Mouse (Mus musculus): ENCODE results near the gene 4930595M18Rik. TPM values are rescaled to one million over a fixed set of nuclear protein-coding genes. Genes with fewer than 3 reads are reported as not detected.

The 4930595M18Rik gene
- total RNA-seq (2021) (not detected), polyA plus RNA-seq (2012; rRNA removed) (not detected in 2 replicates)
- long read RNA-seq: 0 reads

GRCm38 (mm10) chrX:81458021-81458420, at the start of gene 4930595M18Rik:
Gene 4930595M18Rik (minus strand): TSS chrX:81458121.
- Histone ChIP-seq H3K27ac (no peak within 1 kb of the TSS), H3K4me3 (no peak within 1 kb of the TSS), H3K36me3 (ENCODE audit: control insufficient read depth, insufficient read depth, low read length) (no peaks in the 10 kb centered on the region), H3K27me3 (ENCODE audit: control insufficient read depth, insufficient read depth, low read length) (no peaks in the 10 kb centered on the region), H3K79me2 (replicated peaks; ENCODE audit: control insufficient read depth, insufficient read depth, low read length) (no peaks in the 10 kb centered on the region), H3K4me1 (ENCODE audit: control insufficient read depth, insufficient read depth, low read length) (no peaks in the 10 kb centered on the region), H3K9ac (ENCODE audit: low read depth, low read length) (no peak within 1 kb of the TSS)
- intact Hi-C loops (cut with DNase I): no loop called here
- TF ChIP-seq POLR2A (IDR thresholded peaks at IDR 0.05; ENCODE audit: insufficient read depth, low read depth, low read length) (no peak), CTCF (IDR thresholded peaks at IDR 0.05) (no peak), EP300 (IDR thresholded peaks at IDR 0.05; ENCODE audit: insufficient read depth, low read depth, low read length) (no peak)
- 78% methylated on average over 6 of the region's 6 CpGs for WGBS
- no peak for DNase-seq

- intact Hi-C loops (cut with DNase I): no loop called here
- H3K4me3 ChIP-seq: no peak overlapping the region
- no peak for DNase-seq
- no peaks in the 10 kb centered on the region for H3K36me3 ChIP-seq (ENCODE audit: control insufficient read depth, insufficient read depth, low read length)
- H3K79me2 ChIP-seq (replicated peaks; ENCODE audit: control insufficient read depth, insufficient read depth, low read length): no peaks in the 10 kb centered on the region
- H3K4me1 ChIP-seq (ENCODE audit: control insufficient read depth, insufficient read depth, low read length): no peaks in the 10 kb centered on the region
- no peaks in the 10 kb centered on the region for H3K27me3 ChIP-seq (ENCODE audit: control insufficient read depth, insufficient read depth, low read length)
- TF ChIP-seq EP300 (IDR thresholded peaks at IDR 0.05; ENCODE audit: insufficient read depth, low read depth, low read length) (no peak), CTCF (IDR thresholded peaks at IDR 0.05) (peak; percentile 39), POLR2A (IDR thresholded peaks at IDR 0.05; ENCODE audit: insufficient read depth, low read depth, low read length) (no peak)
- H3K27ac ChIP-seq: no peak overlapping the region
- no peak overlapping the region for H3K9ac ChIP-seq (ENCODE audit: low read depth, low read length)
Measured at GRCm38 (mm10) chrX:81472500-81472899, 14.6 kb upstream of the 4930595M18Rik start.

Measured in heart, adult 2 months (tissue).